Mouse (Mus musculus): Measurements from ENCODE around the gene Lmx1a. TPM values are rescaled to one million over a fixed set of nuclear protein-coding genes. Genes with fewer than 3 reads are reported as not detected.

Gene Lmx1a
- polyA plus RNA-seq (2012; ENCODE audit: low replicate concordance), result not detected in 2 replicates

DNA sequence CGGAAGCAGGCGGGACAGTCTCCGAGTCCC, at the start of gene Lmx1a:
Gene Lmx1a, plus strand, starts transcription at position 6 of the 30 bp plus-strand sequence.

Other genes with a start within 250 kb of the Lmx1a start
- gene Lrrc52, start 222.5 kb upstream of the Lmx1a start, polyA plus RNA-seq (2012; ENCODE audit: low replicate concordance), result not detected in 2 replicates
- gene Rxrg, start 90.9 kb upstream of the Lmx1a start, polyA plus RNA-seq (2012; ENCODE audit: low replicate concordance), result 0.13 and 0.21 TPM in 2 replicates